Mouse (Mus musculus): Measurements from ENCODE around the gene Adgrb3. TPM values are rescaled to one million over a fixed set of nuclear protein-coding genes. Genes with fewer than 3 reads are reported as not detected.

Adgrb3 gene
- polyA plus RNA-seq, 1 experiment from 2014 or later, result 2.1 TPM

DNA sequence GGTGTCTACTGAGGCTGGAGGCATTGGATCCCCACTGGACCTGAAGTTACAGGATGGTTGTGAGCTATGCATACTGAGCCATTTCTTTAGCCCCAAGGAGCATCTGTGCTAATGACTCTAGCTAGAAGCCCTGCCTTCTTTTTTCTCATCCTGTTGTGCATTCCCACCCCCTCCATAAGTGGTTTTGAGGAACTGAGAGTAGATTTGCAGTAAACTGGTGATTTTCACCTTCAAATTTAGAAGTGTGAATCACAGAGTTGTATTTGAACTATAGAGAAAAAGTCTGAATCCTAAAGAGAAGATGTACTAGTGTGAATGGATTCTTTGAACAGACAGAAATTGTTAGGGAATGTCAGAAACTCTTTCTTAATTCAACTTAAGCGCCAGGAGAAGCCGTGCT, 750.1 kb downstream of the Adgrb3 start:
- Histone ChIP-seq H3K27me3 (replicated peaks; ENCODE audit: control insufficient read depth, insufficient read depth, low read length) (no peaks in the 10 kb centered on the region), H3K4me3 (ENCODE audit: low read depth, low read length) (no peak overlapping the region), H3K27ac (ENCODE audit: low read depth, low read length) (no peak overlapping the region), H3K36me3 (ENCODE audit: control insufficient read depth, insufficient read depth) (no peaks in the 10 kb centered on the region), H3K4me1 (replicated peaks; ENCODE audit: control insufficient read depth, insufficient read depth, low read length) (no peaks in the 10 kb centered on the region), H3K9ac (ENCODE audit: low read depth, low read length) (no peak overlapping the region), H3K9me3 (ENCODE audit: control insufficient read depth) (no peaks in the 10 kb centered on the region), H3K4me2 (replicated peaks; ENCODE audit: low read depth) (no peak overlapping the region)
- no peak for ATAC-seq
- WGBS, result 84% methylated on average over 2 of the region's 2 CpGs
- no peak for TF ChIP-seq CTCF (IDR thresholded peaks at IDR 0.05; ENCODE audit: low read depth)

DNA sequence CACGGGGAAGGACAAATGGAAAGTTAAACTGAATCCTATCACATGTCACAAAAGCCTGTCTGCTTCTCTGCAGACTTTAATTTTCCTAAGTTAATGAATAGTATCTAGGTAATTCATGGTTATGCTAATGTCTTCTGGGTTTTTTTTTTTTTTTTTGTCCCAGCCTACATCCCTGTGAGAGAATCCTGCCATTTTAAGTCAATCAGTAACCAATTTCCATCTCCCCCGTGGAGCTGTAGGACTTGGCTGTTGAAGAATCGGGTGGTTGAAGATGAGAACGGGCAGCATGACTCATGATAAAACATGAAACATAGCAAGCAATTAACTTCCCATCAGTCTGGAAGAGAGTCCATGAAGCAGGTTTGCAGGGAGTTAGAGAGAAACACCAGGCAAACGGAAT, 753.6 kb downstream of the Adgrb3 start:
- Histone ChIP-seq H3K36me3 (ENCODE audit: control insufficient read depth, insufficient read depth) (no peaks in the 10 kb centered on the region), H3K4me2 (replicated peaks; ENCODE audit: low read depth) (no peak overlapping the region)

DNA sequence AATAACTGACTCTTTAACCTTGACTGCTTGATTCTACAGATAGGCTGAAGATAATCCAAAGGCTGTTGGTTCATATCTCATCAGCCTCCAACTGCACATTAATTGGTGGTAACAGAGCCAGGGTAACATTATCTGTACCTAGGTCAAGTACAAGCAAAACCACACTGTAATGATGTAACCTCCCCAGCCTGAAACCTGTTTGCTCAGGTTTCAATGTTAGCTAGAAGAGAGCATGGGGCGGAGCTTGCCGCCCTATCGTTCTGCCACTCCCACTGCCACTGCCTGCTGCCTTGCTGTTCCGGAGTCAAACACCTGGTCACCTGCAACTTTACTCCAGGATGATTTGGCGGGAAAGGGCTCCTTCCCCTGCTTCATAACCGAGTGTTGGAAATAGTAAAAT, 765.5 kb downstream of the Adgrb3 start:
- H3K4me1 ChIP-seq (replicated peaks; ENCODE audit: control insufficient read depth, insufficient read depth, low read length), result no peaks in the 10 kb centered on the region
- H3K9ac ChIP-seq (ENCODE audit: low read depth, low read length), result no peak overlapping the region
- no peak overlapping the region for H3K4me2 ChIP-seq (replicated peaks; ENCODE audit: low read depth)
- no peaks in the 10 kb centered on the region for H3K9me3 ChIP-seq (ENCODE audit: control insufficient read depth)
- H3K36me3 ChIP-seq (ENCODE audit: control insufficient read depth, insufficient read depth), result no peaks in the 10 kb centered on the region
- H3K4me3 ChIP-seq (ENCODE audit: low read depth, low read length), result no peak overlapping the region
- ATAC-seq, result no peak
- no peak overlapping the region for H3K27ac ChIP-seq (ENCODE audit: low read depth, low read length)
- 12% methylated on average over 6 of the region's 6 CpGs for WGBS
- no peak for TF ChIP-seq CTCF (IDR thresholded peaks at IDR 0.05; ENCODE audit: low read depth)
- H3K27me3 ChIP-seq (replicated peaks; ENCODE audit: control insufficient read depth, insufficient read depth, low read length), result no peaks in the 10 kb centered on the region

More for the DNA sequence above, 753.6 kb downstream of the Adgrb3 start:
- no peak for ATAC-seq
- 71% methylated on average over 5 of the region's 5 CpGs for WGBS
- Histone ChIP-seq H3K27ac (ENCODE audit: low read depth, low read length) (no peak overlapping the region), H3K9ac (ENCODE audit: low read depth, low read length) (no peak overlapping the region), H3K9me3 (ENCODE audit: control insufficient read depth) (peaks cover 2% of the 10 kb centered on the region; the same call in 1 of the 2 replicates), H3K27me3 (replicated peaks; ENCODE audit: control insufficient read depth, insufficient read depth, low read length) (no peaks in the 10 kb centered on the region), H3K4me3 (ENCODE audit: low read depth, low read length) (no peak overlapping the region), H3K4me1 (replicated peaks; ENCODE audit: control insufficient read depth, insufficient read depth, low read length) (no peaks in the 10 kb centered on the region)
- no peak for TF ChIP-seq CTCF (IDR thresholded peaks at IDR 0.05; ENCODE audit: low read depth)

DNA sequence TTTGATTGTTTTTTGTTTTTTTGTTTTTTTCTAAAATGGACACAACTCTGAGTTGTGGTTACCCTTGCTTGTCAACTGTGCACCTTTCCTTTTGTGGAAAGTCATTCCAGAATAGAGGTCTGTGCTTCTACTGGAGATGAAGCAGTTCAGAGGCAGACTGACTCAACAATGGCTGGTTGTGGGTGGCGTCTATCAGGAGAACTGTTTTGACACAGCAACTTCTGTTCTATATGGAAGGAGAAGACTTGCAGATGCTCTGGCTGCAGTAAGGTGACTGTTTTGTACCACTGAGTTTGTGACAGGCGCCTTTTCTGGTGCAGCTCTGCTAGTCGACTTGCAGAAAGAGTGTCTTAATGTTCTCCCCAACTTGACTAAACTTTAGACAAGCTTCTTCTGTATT, 768.6 kb downstream of the Adgrb3 start:
- Histone ChIP-seq H3K27me3 (replicated peaks; ENCODE audit: control insufficient read depth, insufficient read depth, low read length) (no peaks in the 10 kb centered on the region), H3K4me2 (replicated peaks; ENCODE audit: low read depth) (no peak overlapping the region), H3K9me3 (ENCODE audit: control insufficient read depth) (no peaks in the 10 kb centered on the region), H3K27ac (ENCODE audit: low read depth, low read length) (no peak overlapping the region), H3K36me3 (ENCODE audit: control insufficient read depth, insufficient read depth) (no peaks in the 10 kb centered on the region), H3K9ac (ENCODE audit: low read depth, low read length) (no peak overlapping the region), H3K4me1 (replicated peaks; ENCODE audit: control insufficient read depth, insufficient read depth, low read length) (no peaks in the 10 kb centered on the region), H3K4me3 (ENCODE audit: low read depth, low read length) (no peak overlapping the region)
- 70% methylated on average over 3 of the region's 3 CpGs for WGBS
- ATAC-seq, result no peak
- no peak for TF ChIP-seq CTCF (IDR thresholded peaks at IDR 0.05; ENCODE audit: low read depth)

DNA sequence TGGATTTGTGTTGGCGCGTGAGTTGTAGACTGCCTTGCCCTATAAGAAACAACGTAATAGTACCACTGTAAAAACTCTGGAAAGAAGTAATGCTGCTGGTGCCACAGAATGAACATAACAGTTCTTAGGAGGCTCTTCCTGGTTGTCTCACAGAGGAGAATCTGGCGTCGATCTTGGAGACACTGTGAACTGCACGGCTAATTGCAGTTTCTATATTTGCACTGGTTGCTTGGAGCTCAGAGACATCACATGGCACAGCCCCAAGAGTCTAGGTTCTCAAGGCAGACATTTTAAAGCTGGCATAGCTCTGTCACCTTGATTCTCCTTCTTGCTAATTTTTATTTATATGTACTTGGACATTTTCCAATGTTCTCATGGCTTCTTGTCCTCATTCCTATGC, 769.3 kb downstream of the Adgrb3 start:
- no peak overlapping the region for H3K4me3 ChIP-seq (ENCODE audit: low read depth, low read length)
- H3K27ac ChIP-seq (ENCODE audit: low read depth, low read length), result no peak overlapping the region
- no peak for TF ChIP-seq CTCF (IDR thresholded peaks at IDR 0.05; ENCODE audit: low read depth)
- no peaks in the 10 kb centered on the region for H3K9me3 ChIP-seq (ENCODE audit: control insufficient read depth)
- 82% methylated on average over 6 of the region's 6 CpGs for WGBS
- H3K36me3 ChIP-seq (ENCODE audit: control insufficient read depth, insufficient read depth), result no peaks in the 10 kb centered on the region
- no peak overlapping the region for H3K4me2 ChIP-seq (replicated peaks; ENCODE audit: low read depth)
- H3K4me1 ChIP-seq (replicated peaks; ENCODE audit: control insufficient read depth, insufficient read depth, low read length), result no peaks in the 10 kb centered on the region
- no peak for ATAC-seq
- no peaks in the 10 kb centered on the region for H3K27me3 ChIP-seq (replicated peaks; ENCODE audit: control insufficient read depth, insufficient read depth, low read length)
- H3K9ac ChIP-seq (ENCODE audit: low read depth, low read length), result no peak overlapping the region

DNA sequence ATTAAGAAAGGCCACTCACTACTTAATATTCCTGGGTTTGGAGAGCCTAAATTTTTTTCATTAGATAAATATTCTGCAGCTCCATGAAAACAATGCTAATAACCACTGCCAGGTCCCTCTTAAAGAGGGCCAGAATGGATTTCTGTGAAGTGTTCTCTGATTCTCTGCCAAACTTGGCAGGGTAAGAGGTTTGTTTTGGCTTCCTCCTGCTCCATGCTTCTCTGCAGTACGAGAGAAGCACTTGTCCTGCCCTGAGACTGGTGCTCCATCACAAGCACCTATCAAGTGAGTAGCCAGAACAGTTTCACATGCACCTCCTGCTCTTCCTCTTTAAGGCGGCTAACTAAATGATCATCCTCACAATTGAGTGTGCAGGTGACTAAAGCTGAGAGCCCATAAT, 771.9 kb downstream of the Adgrb3 start:
- Histone ChIP-seq H3K4me2 (replicated peaks; ENCODE audit: low read depth) (no peak overlapping the region), H3K4me3 (ENCODE audit: low read depth, low read length) (no peak overlapping the region), H3K27ac (ENCODE audit: low read depth, low read length) (no peak overlapping the region), H3K4me1 (replicated peaks; ENCODE audit: control insufficient read depth, insufficient read depth, low read length) (no peaks in the 10 kb centered on the region), H3K27me3 (replicated peaks; ENCODE audit: control insufficient read depth, insufficient read depth, low read length) (no peaks in the 10 kb centered on the region), H3K9me3 (ENCODE audit: control insufficient read depth) (no peaks in the 10 kb centered on the region), H3K36me3 (ENCODE audit: control insufficient read depth, insufficient read depth) (no peaks in the 10 kb centered on the region), H3K9ac (ENCODE audit: low read depth, low read length) (no peak overlapping the region)
- no peak for TF ChIP-seq CTCF (IDR thresholded peaks at IDR 0.05; ENCODE audit: low read depth)
- WGBS, result 57% methylated on average over 2 of the region's 2 CpGs
- no peak for ATAC-seq

DNA sequence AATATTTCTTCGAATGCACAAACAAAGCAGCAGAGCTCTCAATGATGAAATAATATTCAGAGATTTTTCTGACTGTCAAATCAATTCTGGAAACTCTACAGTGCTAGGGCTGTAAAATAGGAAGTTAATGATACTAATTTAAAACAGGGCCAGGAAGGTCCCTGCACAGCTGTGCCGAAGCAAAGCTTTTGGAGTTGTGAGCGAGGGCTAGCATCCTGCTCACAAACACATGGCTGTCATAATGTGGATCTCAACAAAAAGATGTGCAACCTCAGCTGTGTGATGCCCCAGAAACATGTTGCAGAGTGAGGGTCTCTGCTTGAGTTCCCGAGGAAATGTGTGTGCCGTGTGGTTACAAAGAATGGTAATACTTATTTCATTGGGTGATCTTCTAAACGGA, 772.3 kb downstream of the Adgrb3 start:
- ATAC-seq, result no peak
- H3K27ac ChIP-seq (ENCODE audit: low read depth, low read length), result no peak overlapping the region
- H3K4me2 ChIP-seq (replicated peaks; ENCODE audit: low read depth), result no peak overlapping the region
- no peak overlapping the region for H3K4me3 ChIP-seq (ENCODE audit: low read depth, low read length)
- no peaks in the 10 kb centered on the region for H3K9me3 ChIP-seq (ENCODE audit: control insufficient read depth)
- no peak for TF ChIP-seq CTCF (IDR thresholded peaks at IDR 0.05; ENCODE audit: low read depth)
- H3K27me3 ChIP-seq (replicated peaks; ENCODE audit: control insufficient read depth, insufficient read depth, low read length), result no peaks in the 10 kb centered on the region
- H3K36me3 ChIP-seq (ENCODE audit: control insufficient read depth, insufficient read depth), result no peaks in the 10 kb centered on the region
- H3K4me1 ChIP-seq (replicated peaks; ENCODE audit: control insufficient read depth, insufficient read depth, low read length), result no peaks in the 10 kb centered on the region
- WGBS, result 84% methylated on average over 6 of the region's 6 CpGs
- H3K9ac ChIP-seq (ENCODE audit: low read depth, low read length), result no peak overlapping the region

Data from intestine, postnatal 0 days (tissue).